Mouse (Mus musculus) liver, adult 2 months (tissue): ENCODE results near the gene Zbtb7b. TPM values are rescaled to one million over a fixed set of nuclear protein-coding genes. Genes with fewer than 3 reads are reported as not detected.

Experiments used
- DNase-seq: peaks from one replicate; pipeline ENCODE4 v3.0.0-alpha.2; 2011; ENCODE audit warnings: low read depth, low spot score; ENCODE audit errors: extremely low read depth
- H3K27ac ChIP-seq: fragments of 200-500 bp; replicated peaks from 2 replicates; pipeline ENCODE4 v1.5.1; 2012; ENCODE audit warnings: low read depth, mild to moderate bottlenecking, control low read depth, inconsistent platforms, low read length; ENCODE audit not compliant: insufficient read depth
- H3K27me3 ChIP-seq: fragments of 200-500 bp; 2 replicates; pipeline ENCODE4 v1.6.1; 2012; ENCODE audit warnings: mild to moderate bottlenecking, moderate library complexity, low read length, inconsistent platforms; ENCODE audit not compliant: control insufficient read depth, insufficient read depth
- H3K36me3 ChIP-seq: fragments of 200-500 bp; 2 replicates; pipeline ENCODE4 v1.6.1; 2012; ENCODE audit warnings: low read length, inconsistent platforms; ENCODE audit not compliant: control insufficient read depth, insufficient read depth
- H3K4me1 ChIP-seq: fragments of 200-500 bp; 2 replicates; pipeline ENCODE4 v1.6.1; 2011; ENCODE audit warnings: low read length; ENCODE audit not compliant: control insufficient read depth, insufficient read depth
- H3K4me3 ChIP-seq: fragments of 200-500 bp; 2 replicates; pipeline ENCODE4 v1.5.1; 2011; ENCODE audit warnings: low read depth, mild to moderate bottlenecking, control low read depth, low read length, moderate library complexity; ENCODE audit not compliant: insufficient read depth
- H3K79me2 ChIP-seq: fragments of 200-500 bp; 2 replicates; pipeline ENCODE4 v1.6.1; 2012; ENCODE audit warnings: inconsistent platforms, mild to moderate bottlenecking, low read length, moderate library complexity; ENCODE audit not compliant: control insufficient read depth, insufficient read depth
- H3K9ac ChIP-seq: fragments of 200-500 bp; 2 replicates; pipeline ENCODE4 v1.6.1; 2012; ENCODE audit warnings: low read depth, mild to moderate bottlenecking, control low read depth, inconsistent platforms, low read length
- CTCF ChIP-seq: fragments of 200-500 bp; IDR thresholded peaks from 2 replicates; pipeline ENCODE4 v1.5.1; 2011; ENCODE audit warnings: low read depth, low read length, control low read depth
- POLR2A ChIP-seq: fragments of 200-500 bp; IDR thresholded peaks from 2 replicates; pipeline ENCODE4 v1.6.1; 2011; ENCODE audit warnings: low read length, control low read depth; ENCODE audit not compliant: insufficient read depth; ENCODE audit errors: extremely low read depth
- WGBS: fragments of 180-500 bp; shearing (Covaris S2); methylation state at CpG from one replicate; pipeline ENCODE4 v1.1.7; 2018; 5-methylcytosine and 5-hydroxymethylcytosine counted together
- polyA plus RNA-seq: library from polyadenylated mRNA; depleted of rRNA; stranded (reverse); fragments of >200 nt; gene quantifications from 2 replicates; pipeline ENCODE4 v1.2.3, GENCODE M21; 2012
- total RNA-seq: library from RNA; depleted of rRNA; stranded (reverse); fragments of >200 nt; gene quantifications from 2 replicates; pipeline ENCODE4 v1.2.3, GENCODE M21; 2014

The Zbtb7b gene
- total and polyA plus RNA-seq, 2 experiments, result 28.9 to 85.0 TPM

DNA sequence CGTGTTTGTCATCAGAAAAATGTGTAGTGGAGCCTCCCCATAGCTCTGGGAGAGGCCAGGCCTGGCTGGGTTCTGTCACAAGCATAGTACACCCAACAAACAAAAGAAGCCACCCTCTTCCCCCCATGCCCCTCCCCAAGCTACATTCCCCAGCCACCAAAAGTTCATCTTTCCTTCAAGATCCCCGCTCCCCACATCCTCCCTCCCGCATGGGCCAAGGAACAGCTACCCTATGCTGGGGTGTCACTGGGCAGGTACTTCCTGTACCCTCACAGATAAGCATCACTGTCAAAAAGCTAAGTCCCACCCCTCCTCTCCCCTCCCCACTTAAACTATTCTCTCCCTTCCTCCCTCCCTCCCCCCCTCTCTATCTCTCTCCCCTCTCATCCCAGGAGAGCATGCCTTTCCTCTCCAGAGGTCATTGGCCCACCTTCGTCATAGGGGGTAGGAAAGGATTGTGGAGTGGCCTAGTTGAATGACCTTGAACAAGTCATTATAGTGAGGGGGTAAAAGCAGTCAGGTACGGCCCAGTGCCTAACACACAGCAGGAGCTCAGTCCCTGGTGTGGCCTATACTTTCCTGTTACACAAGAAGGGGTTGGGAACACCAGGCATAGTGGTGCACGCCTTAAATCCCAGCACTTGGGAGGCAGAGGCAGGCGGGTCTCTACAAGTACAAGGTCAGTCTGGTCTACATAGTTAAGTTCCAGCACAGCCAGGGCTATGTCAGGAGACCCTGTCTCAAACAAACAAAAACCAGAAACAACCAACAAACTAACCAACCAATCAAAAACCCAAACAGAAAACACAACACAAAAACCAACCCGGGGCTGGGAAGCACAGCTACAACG, 12.3 kb downstream of the Zbtb7b start:
- Histone ChIP-seq H3K4me1 (no peaks in the 10 kb centered on the region; the same call in 1 of the 2 replicates), H3K36me3 (peaks cover 6% of the 10 kb centered on the region; the same call in 1 of the 2 replicates), H3K27me3 (no peaks in the 10 kb centered on the region), H3K27ac (no peak overlapping the region), H3K4me3 (no peak overlapping the region), H3K79me2 (peaks cover 31% of the 10 kb centered on the region), H3K9ac (no peak overlapping the region; the same call in 1 of the 2 replicates)
- 84% methylated on average over 9 of the region's 9 CpGs for WGBS
- DNase-seq, result no peak
- TF ChIP-seq POLR2A, result no peak
- TF ChIP-seq CTCF, result no peak

DNA sequence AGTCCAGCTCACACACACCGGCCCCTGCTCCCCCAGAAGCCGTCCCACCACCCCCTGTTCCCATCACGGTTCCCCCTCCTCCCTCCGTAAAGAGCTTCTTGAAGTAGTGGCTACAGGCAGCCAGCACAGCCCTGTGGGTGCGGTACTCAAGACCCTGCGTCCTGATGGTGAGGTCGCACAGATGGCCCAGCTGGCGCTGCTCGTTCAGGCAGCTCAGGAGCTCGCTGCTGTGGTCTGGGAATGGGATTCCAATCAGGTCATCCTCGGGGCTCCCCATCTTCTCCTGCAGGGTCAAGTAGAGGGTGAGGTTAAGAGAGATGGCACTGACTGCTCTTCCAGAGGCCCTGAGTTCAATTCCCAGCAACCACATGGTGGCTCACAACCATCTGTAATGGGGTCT, 13.3 kb downstream of the Zbtb7b start:
- no peak overlapping the region for H3K4me3 ChIP-seq
- 97% methylated on average over 11 of the region's 11 CpGs for WGBS
- H3K36me3 ChIP-seq, result peaks cover 8% of the 10 kb centered on the region; the same call in 1 of the 2 replicates
- H3K27ac ChIP-seq, result no peak overlapping the region
- H3K9ac ChIP-seq, result no peak overlapping the region
- peaks cover 23% of the 10 kb centered on the region; the same call in 1 of the 2 replicates for H3K79me2 ChIP-seq
- no peak for TF ChIP-seq CTCF
- TF ChIP-seq POLR2A, result no peak
- no peaks in the 10 kb centered on the region; the same call in 1 of the 2 replicates for H3K4me1 ChIP-seq
- DNase-seq, result no peak
- no peaks in the 10 kb centered on the region for H3K27me3 ChIP-seq

- no peaks in the 10 kb centered on the region; the same call in 1 of the 2 replicates for H3K4me1 ChIP-seq
- peaks cover 6% of the 10 kb centered on the region; the same call in 1 of the 2 replicates for H3K36me3 ChIP-seq
Observed at GRCm38 (mm10) chr3:89380711-89381110, 13.9 kb downstream of the Zbtb7b start.

GRCm38 (mm10) chr3:89380291-89380690, 14.3 kb downstream of the Zbtb7b start:
- 95% methylated on average over 14 of the region's 14 CpGs for WGBS
- Histone ChIP-seq H3K4me1 (no peaks in the 10 kb centered on the region; the same call in 1 of the 2 replicates), H3K79me2 (peaks cover 16% of the 10 kb centered on the region; the same call in 1 of the 2 replicates), H3K9ac (no peak overlapping the region), H3K27me3 (no peaks in the 10 kb centered on the region), H3K36me3 (peaks cover 6% of the 10 kb centered on the region; the same call in 1 of the 2 replicates), H3K4me3 (no peak overlapping the region), H3K27ac (no peak overlapping the region)
- no peak for TF ChIP-seq POLR2A
- no peak for TF ChIP-seq CTCF
- DNase-seq, result no peak

More at GRCm38 (mm10) chr3:89380711-89381110, 13.9 kb downstream of the Zbtb7b start:
- TF ChIP-seq CTCF (no peak), POLR2A (no peak)
- H3K4me3 ChIP-seq, result no peak overlapping the region
- H3K79me2 ChIP-seq, result peaks cover 19% of the 10 kb centered on the region; the same call in 1 of the 2 replicates
- H3K27me3 ChIP-seq, result no peaks in the 10 kb centered on the region
- 96% methylated on average over 18 of the region's 18 CpGs for WGBS
- no peak overlapping the region for H3K9ac ChIP-seq
- no peak for DNase-seq
- no peak overlapping the region for H3K27ac ChIP-seq

GRCm38 (mm10) chr3:89379388-89380131, 15.0 kb downstream of the Zbtb7b start:
- TF ChIP-seq CTCF (no peak), POLR2A (no peak)
- peaks cover 10% of the 10 kb centered on the region; the same call in 1 of the 2 replicates for H3K79me2 ChIP-seq
- no peak overlapping the region for H3K27ac ChIP-seq
- no peak overlapping the region for H3K9ac ChIP-seq
- peaks cover 6% of the 10 kb centered on the region; the same call in 1 of the 2 replicates for H3K36me3 ChIP-seq
- 86% methylated on average over 31 of the region's 31 CpGs for WGBS
- no peaks in the 10 kb centered on the region; the same call in 1 of the 2 replicates for H3K4me1 ChIP-seq
- H3K4me3 ChIP-seq, result no peak overlapping the region
- no peaks in the 10 kb centered on the region for H3K27me3 ChIP-seq
- DNase-seq, result no peak
